Mouse (Mus musculus) CH12.LX (cell line): ENCODE measurements at regions not wholly inside any gene's neighbourhood (a gene's known extent, or its start where the extent isn't known, plus 50 kb on each side); places are given as distances from the start of the nearest gene placed in this dataset.

Experiments used
- CHD2 ChIP-seq: IDR thresholded peaks from 2 replicates; pipeline ENCODE4 v1.6.1; 2011; ENCODE audit warnings: low read length, improper control_type of control experiment
- CTCF ChIP-seq, 2 experiments: IDR thresholded peaks in 1 of 2; conservative IDR thresholded peaks in 1 of 2; 2 replicates each; pipeline ENCODE4 v1.5.1; 2011 to 2012; ENCODE audit warnings: low read depth in 2 of 2, low read length in 2 of 2, improper control_type of control experiment in 1 of 2, inconsistent platforms in 1 of 2, mild to moderate bottlenecking in 1 of 2, moderate library complexity in 1 of 2
- EP300 ChIP-seq: IDR thresholded peaks from 2 replicates; pipeline ENCODE4 v1.6.1; 2011; ENCODE audit warnings: low read length, improper control_type of control experiment
- HCFC1 ChIP-seq: IDR thresholded peaks from 2 replicates; pipeline ENCODE4 v1.6.1; 2012; ENCODE audit warnings: low read depth, mild to moderate bottlenecking, inconsistent platforms, low read length, improper control_type of control experiment
- NELFE ChIP-seq: IDR thresholded peaks from 2 replicates; pipeline ENCODE4 v1.6.1; 2011; ENCODE audit warnings: low read depth, low read length, improper control_type of control experiment
- POLR2A ChIP-seq: IDR thresholded peaks from 2 replicates; pipeline ENCODE4 v1.6.1; 2011; ENCODE audit warnings: low read depth, mild to moderate bottlenecking, improper control_type of control experiment, low read length
- POLR2AphosphoS2 ChIP-seq: IDR thresholded peaks from 2 replicates; pipeline ENCODE4 v1.6.1; 2011; ENCODE audit warnings: low read depth, low read length, improper control_type of control experiment
- ZKSCAN1 ChIP-seq: IDR thresholded peaks from 2 replicates; pipeline ENCODE4 v1.6.1; 2012; ENCODE audit warnings: low read depth, inconsistent platforms, low read length, improper control_type of control experiment, borderline replicate concordance
- ZMIZ1 ChIP-seq: IDR thresholded peaks from 2 replicates; pipeline ENCODE4 v1.6.1; 2012; ENCODE audit warnings: low read depth, mild to moderate bottlenecking, inconsistent platforms, low read length, improper control_type of control experiment

DNA sequence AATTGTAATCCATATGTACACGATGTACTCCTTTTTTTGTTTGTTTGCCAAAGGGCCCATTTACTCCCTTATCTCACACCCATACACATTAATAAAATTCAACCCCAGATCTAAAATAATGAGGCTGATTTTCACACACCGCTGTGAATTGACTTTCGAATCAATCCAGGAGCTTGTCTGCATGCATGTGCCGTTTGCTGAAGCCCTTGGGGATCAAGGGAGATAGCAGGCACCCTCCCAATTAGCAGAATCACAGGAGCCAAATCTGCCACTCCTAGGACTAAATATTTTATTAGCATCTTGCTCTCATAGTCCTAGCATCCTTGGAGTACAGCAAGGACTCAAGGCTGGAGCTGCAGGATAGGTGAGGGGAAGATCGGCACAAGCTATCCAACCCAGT lies 520.0 kb upstream of the Mpdz start:
- TF ChIP-seq CTCF (conservative IDR thresholded peaks at IDR 0.05 in 1 of 2, IDR thresholded peaks at IDR 0.05 in 1 of 2; ENCODE audit: low read depth in 2 of 2, low read length in 2 of 2) (no peak), ZMIZ1 (no peak), CHD2 (no peak), HCFC1 (no peak), POLR2AphosphoS2 (no peak), POLR2A (no peak), ZKSCAN1 (no peak), EP300 (no peak), NELFE (no peak)
